Mouse (Mus musculus) forebrain, embryonic 11.5 days (tissue): Measurements from ENCODE around the gene Eya2. TPM values are rescaled to one million over a fixed set of nuclear protein-coding genes. Genes with fewer than 3 reads are reported as not detected.
"Not testable (repeated sequence)": the region's sequence is repeated elsewhere in the genome, so short reads cannot be mapped to it uniquely, and the experiment has no call there.

Experiments
- ATAC-seq: fragments of 200-750 bp; cut with Nextera tagmentation; replicated peaks from 2 replicates; pipeline ENCODE4 v1.8.0; 2017; ENCODE audit warnings: moderate TSS enrichment; ENCODE audit not compliant: low FRiP score
- DNase-seq: peaks from one replicate; pipeline ENCODE4 v3.0.0-alpha.2; 2017; ENCODE audit warnings: low spot score
- H3K27ac ChIP-seq: fragments of 300-500 bp; sonication (generic); 2 replicates; pipeline ENCODE4 v1.5.1; 2014; ENCODE audit warnings: low read depth, low read length
- H3K27me3 ChIP-seq: fragments of 300-500 bp; sonication (generic); 2 replicates; pipeline ENCODE4 v1.6.1; 2014; ENCODE audit warnings: mild to moderate bottlenecking, low read length, mixed read lengths; ENCODE audit not compliant: control insufficient read depth, insufficient read depth
- H3K36me3 ChIP-seq: fragments of 300-500 bp; sonication (generic); 2 replicates; pipeline ENCODE4 v1.6.1; 2014; ENCODE audit warnings: mild to moderate bottlenecking, low read length, moderate library complexity, mixed read lengths; ENCODE audit not compliant: control insufficient read depth, insufficient read depth
- H3K4me1 ChIP-seq: fragments of 300-500 bp; sonication (generic); replicated peaks from 2 replicates; pipeline ENCODE4 v1.6.1; 2014; ENCODE audit warnings: low read length, mixed read lengths; ENCODE audit not compliant: control insufficient read depth, insufficient read depth
- H3K4me2 ChIP-seq: fragments of 300-500 bp; sonication (generic); 2 replicates; pipeline ENCODE4 v1.6.1; 2014; ENCODE audit warnings: low read depth, mild to moderate bottlenecking, low read length, moderate library complexity, mixed read lengths; ENCODE audit not compliant: severe bottlenecking
- H3K4me3 ChIP-seq: fragments of 300-500 bp; sonication (generic); 2 replicates; pipeline ENCODE4 v1.5.1; 2014; ENCODE audit warnings: low read depth, low read length
- H3K9ac ChIP-seq: fragments of 300-500 bp; sonication (generic); 2 replicates; pipeline ENCODE4 v1.6.1; 2014; ENCODE audit warnings: low read length
- H3K9me3 ChIP-seq: fragments of 300-500 bp; sonication (generic); 2 replicates; pipeline ENCODE4 v1.6.1; 2016; ENCODE audit warnings: low read length, mixed read lengths; ENCODE audit not compliant: control insufficient read depth
- WGBS: fragments of 180-500 bp; shearing (Covaris S2); extraction: QIAGEN DNeasy Blood & Tissue Kit; methylation state at CpG from one replicate; pipeline ENCODE4 v1.1.7; 2014; 5-methylcytosine and 5-hydroxymethylcytosine counted together
- polyA plus RNA-seq: library from polyadenylated mRNA; unstranded; fragments of >200 nt; fragmentation: Nextera tagmentation; extraction: Ambion mirVana; gene quantifications from 2 replicates; pipeline ENCODE4 v1.2.1, GENCODE M21; 2014

Eya2 gene
- polyA plus RNA-seq, 1 experiment from 2014 or later: 10.3 TPM

DNA sequence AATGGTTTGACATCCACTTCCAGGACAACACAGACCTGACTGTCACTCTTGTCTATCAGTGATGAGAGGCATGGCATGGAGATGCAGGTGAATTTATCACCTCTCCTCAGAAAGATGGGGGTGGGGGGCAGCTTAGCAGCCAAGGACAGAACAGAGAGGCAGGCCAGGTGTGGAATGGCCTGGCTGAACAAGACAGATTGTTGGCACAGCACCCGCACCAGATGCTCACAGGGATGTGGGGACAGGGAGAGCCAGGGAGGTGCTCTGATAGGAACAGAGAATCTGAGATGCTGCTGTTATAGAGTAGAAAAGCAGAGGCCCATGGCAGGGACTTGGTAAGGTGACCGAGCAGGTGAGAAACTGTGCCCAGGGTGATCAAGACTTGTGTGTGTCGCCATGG, 194.8 kb downstream of the Eya2 start:
- Histone ChIP-seq H3K4me3 (no peak overlapping the region), H3K4me1 (0 out of 2 replicates have a peak, but pooled peaks cover 5% of the 10 kb centered on the region), H3K27ac (no peak overlapping the region), H3K4me2 (no peak overlapping the region), H3K9me3 (no peaks in the 10 kb centered on the region), H3K36me3 (peaks cover 7% of the 10 kb centered on the region), H3K27me3 (no peaks in the 10 kb centered on the region), H3K9ac (no peak overlapping the region)
- DNase-seq (no peak), ATAC-seq (no peak)
- WGBS: 90% methylated on average over 3 of the region's 3 CpGs

DNA sequence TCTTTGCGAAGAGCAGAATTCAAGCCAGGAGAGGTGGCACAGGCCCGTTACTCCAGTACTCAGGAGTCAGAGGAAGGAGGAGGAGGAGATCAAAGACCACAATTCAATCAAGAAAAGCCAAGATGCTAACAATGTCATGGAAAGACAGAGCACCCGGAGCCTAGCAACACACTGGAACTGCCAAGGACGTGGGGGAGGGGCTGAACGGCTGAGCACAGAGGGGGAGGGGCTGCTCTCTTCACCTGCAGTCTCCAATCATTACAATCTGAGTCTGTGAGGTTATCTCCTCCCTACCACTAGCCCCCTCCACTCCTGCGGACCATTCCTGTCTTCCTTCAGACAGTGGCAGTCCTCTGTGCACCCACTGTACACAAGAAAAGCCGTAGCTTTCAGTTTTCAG, 196.2 kb downstream of the Eya2 start:
- Histone ChIP-seq H3K9me3 (no peaks in the 10 kb centered on the region), H3K27ac (no peak overlapping the region; the same call in 1 of the 2 replicates), H3K4me2 (no peak overlapping the region), H3K27me3 (no peaks in the 10 kb centered on the region), H3K9ac (no peak overlapping the region), H3K4me1 (0 out of 2 replicates have a peak, but pooled peaks cover 5% of the 10 kb centered on the region), H3K36me3 (peaks cover 9% of the 10 kb centered on the region), H3K4me3 (no peak overlapping the region)
- no peak for ATAC-seq
- no peak for DNase-seq
- 67% methylated on average over 7 of the region's 7 CpGs for WGBS

DNA sequence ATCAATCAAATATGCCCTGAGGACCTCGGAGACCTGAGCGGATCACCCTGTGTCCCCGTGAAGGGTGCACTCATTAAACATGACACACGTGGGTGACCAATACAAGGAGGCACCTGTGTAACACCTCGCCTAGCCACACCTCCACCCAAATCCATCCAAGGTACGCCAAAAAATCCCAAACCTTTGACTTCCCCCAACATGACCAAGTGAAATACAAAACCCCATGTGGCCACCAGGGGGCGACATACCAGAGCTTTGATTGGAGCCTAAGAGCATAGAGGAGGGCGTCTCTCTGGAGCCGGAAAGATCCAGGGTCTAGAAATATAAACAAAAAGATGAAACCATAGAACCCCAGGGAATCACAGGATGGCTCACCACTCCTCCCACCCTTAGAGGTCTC, 196.8 kb downstream of the Eya2 start:
- ATAC-seq: no peak
- H3K4me2 ChIP-seq: no peak overlapping the region
- 0 out of 2 replicates have a peak, but pooled peaks cover 5% of the 10 kb centered on the region for H3K4me1 ChIP-seq
- H3K36me3 ChIP-seq: peaks cover 9% of the 10 kb centered on the region
- H3K27ac ChIP-seq: peak overlapping the region; percentile 18
- no peaks in the 10 kb centered on the region for H3K27me3 ChIP-seq
- H3K9me3 ChIP-seq: no peaks in the 10 kb centered on the region
- no peak overlapping the region for H3K4me3 ChIP-seq
- DNase-seq: peak; percentile 77
- WGBS: 67% methylated on average over 9 of the region's 9 CpGs
- no peak overlapping the region for H3K9ac ChIP-seq

DNA sequence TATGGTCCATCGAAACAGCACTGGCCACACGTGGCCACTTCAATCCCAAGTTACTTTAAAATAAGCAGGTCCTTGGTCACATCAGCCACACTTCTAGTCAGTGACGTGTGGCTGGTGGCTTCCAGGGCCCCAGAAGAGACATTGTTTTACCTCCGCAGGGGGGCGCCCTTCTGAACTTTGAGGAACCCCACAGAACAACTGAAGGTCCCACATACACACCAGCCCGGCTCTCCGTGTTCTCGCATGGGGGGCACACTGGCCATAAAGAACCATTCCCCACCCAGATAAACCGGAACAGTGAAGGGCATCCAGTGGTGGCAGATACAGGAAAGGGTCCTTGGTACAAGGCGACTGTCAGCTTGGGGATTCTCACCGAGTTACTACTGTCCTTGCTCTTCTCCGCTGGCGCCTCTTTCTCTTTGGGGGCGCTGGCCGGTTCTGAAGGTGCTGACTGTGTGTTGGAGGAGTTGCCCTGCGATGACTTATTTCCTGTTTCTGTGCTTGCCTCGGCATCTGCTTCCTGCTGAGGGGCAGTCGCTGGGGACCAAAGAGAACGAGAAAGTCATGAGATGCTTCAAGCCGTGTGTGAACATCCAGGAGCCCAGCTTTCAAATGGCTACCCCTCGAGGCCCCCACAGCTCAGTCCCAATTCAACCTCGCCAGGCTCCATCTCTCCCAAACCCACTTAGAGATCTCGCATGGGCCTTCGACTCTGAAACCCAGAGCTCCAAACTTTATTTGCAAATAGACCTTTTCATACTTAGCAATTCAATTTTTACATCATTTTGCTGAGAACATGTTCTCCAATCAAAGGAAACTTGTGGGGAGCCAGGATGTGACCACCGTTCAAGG, 197.8 kb downstream of the Eya2 start:
- 93% methylated on average over 25 of the region's 25 CpGs for WGBS
- H3K27me3 ChIP-seq: no peaks in the 10 kb centered on the region
- 0 out of 2 replicates have a peak, but pooled peaks cover 5% of the 10 kb centered on the region for H3K4me1 ChIP-seq
- no peaks in the 10 kb centered on the region for H3K9me3 ChIP-seq
- H3K4me2 ChIP-seq: no peak overlapping the region
- no peak overlapping the region for H3K27ac ChIP-seq
- DNase-seq (no peak), ATAC-seq (no peak)
- H3K4me3 ChIP-seq: no peak overlapping the region
- H3K36me3 ChIP-seq: peaks cover 9% of the 10 kb centered on the region
- no peak overlapping the region for H3K9ac ChIP-seq

DNA sequence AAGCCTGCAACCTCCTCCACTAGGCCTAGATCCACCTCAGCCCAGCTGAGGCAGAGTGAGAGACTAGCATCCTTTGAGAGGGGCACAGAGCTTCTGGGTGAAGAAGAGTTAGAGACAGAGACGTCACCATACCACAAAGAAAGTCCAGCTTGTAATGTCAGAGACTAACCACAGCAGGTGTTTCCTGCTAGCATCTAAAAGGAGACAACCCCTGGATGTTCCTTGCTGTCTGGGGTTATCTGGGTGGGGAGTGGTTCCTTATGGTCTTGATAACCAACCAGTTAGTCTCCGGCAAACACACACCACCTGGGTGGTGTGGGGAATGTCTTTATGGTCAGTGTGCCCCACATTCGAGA, 198.4 kb downstream of the Eya2 start:
- H3K4me2 ChIP-seq: no peak overlapping the region
- 89% methylated on average over 3 of the region's 3 CpGs for WGBS
- ATAC-seq: no peak

DNA sequence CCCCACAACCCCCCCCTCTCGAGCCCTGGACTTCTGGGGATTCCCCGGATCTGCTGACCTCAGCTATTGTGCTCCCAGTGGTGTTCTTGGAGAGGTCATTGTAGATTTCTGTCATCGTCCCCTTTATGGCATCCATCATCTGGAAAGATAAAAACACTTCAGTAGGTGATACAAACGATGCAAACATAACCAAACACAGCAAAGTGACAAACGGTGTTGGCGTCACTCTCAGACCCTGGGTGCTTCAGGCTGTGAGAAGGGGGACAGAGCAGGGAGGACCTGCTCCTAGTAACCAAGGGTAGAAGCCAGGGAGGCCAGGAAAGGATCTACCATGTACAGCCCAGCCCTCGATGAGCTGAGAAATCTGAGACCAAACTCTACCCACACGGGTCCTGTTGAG, 203.0 kb downstream of the Eya2 start:
- Histone ChIP-seq H3K27ac (no peak overlapping the region), H3K4me1 (no peaks in the 10 kb centered on the region), H3K9me3 (no peaks in the 10 kb centered on the region), H3K27me3 (no peaks in the 10 kb centered on the region), H3K36me3 (peaks cover 11% of the 10 kb centered on the region), H3K9ac (no peak overlapping the region), H3K4me3 (no peak overlapping the region), H3K4me2 (no peak overlapping the region)
- no peak for DNase-seq
- ATAC-seq: no peak
- 74% methylated on average over 8 of the region's 8 CpGs for WGBS

More for the DNA sequence above, 198.4 kb downstream of the Eya2 start:
- peaks cover 9% of the 10 kb centered on the region for H3K36me3 ChIP-seq
- H3K27me3 ChIP-seq: no peaks in the 10 kb centered on the region
- H3K27ac ChIP-seq: no peak overlapping the region
- no peak overlapping the region for H3K9ac ChIP-seq
- no peak overlapping the region for H3K4me3 ChIP-seq
- 0 out of 2 replicates have a peak, but pooled peaks cover 5% of the 10 kb centered on the region for H3K4me1 ChIP-seq
- no peak for DNase-seq
- no peaks in the 10 kb centered on the region for H3K9me3 ChIP-seq

DNA sequence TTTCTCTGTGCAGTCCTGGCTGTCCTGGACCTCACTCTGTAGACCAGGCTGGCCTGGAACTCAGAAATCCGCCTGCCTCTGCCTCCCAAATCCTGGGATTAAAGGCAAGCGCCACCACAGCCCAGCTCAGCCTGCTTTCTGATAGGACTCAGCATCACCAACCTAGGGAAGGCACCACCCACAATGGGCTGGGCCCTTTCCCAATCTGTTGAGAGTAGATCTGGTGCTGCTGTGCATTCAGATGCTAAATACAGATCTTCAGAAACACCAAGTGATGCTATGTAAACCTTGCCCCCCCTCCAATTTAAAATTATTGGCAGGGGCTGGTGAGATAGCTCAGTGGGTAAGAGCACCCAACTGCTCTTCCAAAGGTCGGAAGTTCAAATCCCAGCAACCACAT, 205.3 kb downstream of the Eya2 start:
- H3K36me3 ChIP-seq: peaks cover 11% of the 10 kb centered on the region
- not testable (repeated sequence) for H3K4me3 ChIP-seq, ATAC-seq

DNA sequence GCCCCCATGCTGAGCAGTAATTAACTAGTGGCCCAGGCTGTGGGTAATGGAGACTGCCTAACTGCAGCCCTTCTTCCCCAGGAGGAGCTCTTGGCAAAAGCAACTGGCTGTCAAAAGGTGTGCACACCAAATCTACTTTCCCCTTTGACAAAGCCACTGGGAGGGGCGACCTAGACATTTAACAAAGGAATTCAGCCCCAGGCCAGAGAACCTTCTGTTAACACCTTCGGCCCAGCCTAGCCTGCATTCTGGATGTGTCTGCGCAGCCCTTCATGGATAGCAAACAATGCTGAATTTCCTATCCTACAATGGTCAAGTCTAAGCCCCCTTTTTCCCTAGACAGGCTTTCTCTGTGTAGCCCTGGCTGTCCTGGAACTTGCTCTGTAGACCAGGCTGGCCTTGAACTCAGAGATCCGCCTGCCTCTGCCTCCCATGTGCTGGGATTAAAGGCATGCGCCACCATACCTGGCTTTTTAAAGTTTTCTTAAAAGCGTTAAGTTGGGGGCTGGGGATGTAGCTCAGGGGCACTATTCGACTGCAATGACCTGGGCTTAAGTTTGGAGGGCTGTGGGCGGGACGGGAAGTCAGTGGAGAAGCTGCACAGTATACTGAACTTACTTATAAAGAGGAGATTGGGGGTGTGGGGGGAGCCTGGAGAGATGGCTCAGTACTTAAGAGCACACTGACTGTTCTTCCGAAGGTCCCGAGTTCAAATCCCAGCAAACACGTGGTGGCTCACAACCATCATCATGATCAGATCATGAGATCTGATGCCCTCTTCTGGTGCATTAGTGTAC, 213.5 kb downstream of the Eya2 start:
- H3K4me3 ChIP-seq: no peak overlapping the region
- H3K4me2 ChIP-seq: no peak overlapping the region
- ATAC-seq: no peak
- no peaks in the 10 kb centered on the region for H3K4me1 ChIP-seq
- peaks cover 7% of the 10 kb centered on the region; the same call in 1 of the 2 replicates for H3K36me3 ChIP-seq
- H3K9ac ChIP-seq: no peak overlapping the region
- H3K27ac ChIP-seq: no peak overlapping the region
- H3K27me3 ChIP-seq: no peaks in the 10 kb centered on the region
- no peak for DNase-seq
- WGBS: 95% methylated on average over 12 of the region's 12 CpGs
- no peaks in the 10 kb centered on the region for H3K9me3 ChIP-seq

More for the DNA sequence above, 205.3 kb downstream of the Eya2 start:
- not testable (repeated sequence) for H3K9ac ChIP-seq, H3K9me3 ChIP-seq, DNase-seq, H3K27ac ChIP-seq, H3K27me3 ChIP-seq, H3K4me1 ChIP-seq, H3K4me2 ChIP-seq
- WGBS: 98% methylated on average over 3 of the region's 3 CpGs
